Mouse (Mus musculus): ENCODE data around the gene Ddx46. TPM values are rescaled to one million over a fixed set of nuclear protein-coding genes. Genes with fewer than 3 reads are reported as not detected.
A peak's percentile ranks its signal among the peaks of the same experiment; 100 is the strongest.

Gene Ddx46
- polyA plus RNA-seq (2015; fragmentation: Nextera tagmentation; extraction: Ambion mirVana), result 31.3 and 33.5 TPM in 2 replicates

DNA sequence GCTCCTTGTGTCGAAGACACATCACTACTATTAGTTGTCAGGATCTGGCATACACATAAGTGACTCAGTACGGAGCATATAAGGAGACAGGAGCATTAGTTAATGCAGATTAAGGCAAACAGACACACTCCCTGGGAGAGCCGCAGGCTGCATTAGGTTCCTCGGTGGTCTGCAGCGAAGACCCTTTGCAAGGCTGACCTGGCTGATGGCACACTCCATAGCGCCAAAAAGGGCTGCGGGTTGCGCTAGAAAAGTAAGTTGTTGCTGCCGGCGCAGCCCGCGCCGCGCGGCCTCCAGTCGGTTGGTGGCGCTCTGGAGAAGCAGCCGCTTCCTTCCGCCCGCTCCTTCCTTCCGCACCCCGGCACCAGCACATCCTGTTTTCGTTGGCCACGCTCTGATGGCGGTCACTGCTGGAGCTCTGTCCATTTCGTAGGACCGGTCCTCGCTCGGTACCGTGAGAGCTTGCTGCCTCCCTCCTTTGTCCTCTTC is at the start of gene Ddx46:
TSS of gene Ddx46 (plus strand) at position 389 of the 489 bp plus-strand sequence.
- Histone ChIP-seq H3K9ac (replicated peaks) (peak within 1 kb of the TSS; percentile 92), H3K36me3 (peaks cover 52% of the 10 kb centered on the region), H3K27ac (peak within 1 kb of the TSS; percentile 58), H3K4me2 (replicated peaks) (peak within 1 kb of the TSS; percentile 90), H3K27me3 (no peaks in the 10 kb centered on the region), H3K4me1 (replicated peaks) (peaks cover 23% of the 10 kb centered on the region), H3K9me3 (no peaks in the 10 kb centered on the region), H3K4me3 (replicated peaks) (peak within 1 kb of the TSS; percentile 99)
- ATAC-seq, result peak; percentile 96
- WGBS, result 6% methylated on average over 30 of the region's 30 CpGs

DNA sequence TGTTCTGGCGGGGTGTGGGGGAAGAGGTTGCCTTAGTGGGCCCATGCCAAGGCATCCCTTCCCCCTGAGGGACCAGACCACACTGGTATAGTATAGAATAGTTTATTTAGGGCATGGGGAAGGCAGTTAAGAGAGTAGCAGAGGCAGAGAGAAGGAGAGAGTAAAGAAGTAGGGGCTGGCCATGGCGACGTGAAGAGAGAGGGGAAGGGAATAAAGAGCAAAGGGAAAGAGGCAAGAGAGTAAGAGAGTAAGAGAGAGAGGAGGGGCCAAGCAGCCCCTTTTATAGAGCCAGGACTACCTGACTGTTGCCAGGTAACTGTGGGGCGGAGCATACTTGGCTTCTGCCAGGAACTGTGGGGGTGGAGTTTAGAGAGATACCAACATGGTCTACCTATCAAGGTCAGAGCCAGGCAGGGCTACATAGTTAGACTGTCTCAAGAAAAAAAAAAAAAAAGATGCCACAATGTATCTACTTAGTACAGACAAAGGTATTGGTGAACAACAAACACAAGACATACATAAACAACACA is 42.8 kb upstream of the Ddx46 start:
- WGBS, result 72% methylated on average over 4 of the region's 4 CpGs
- Histone ChIP-seq H3K9me3 (no peaks in the 10 kb centered on the region), H3K27me3 (peaks cover 11% of the 10 kb centered on the region; the same call in 1 of the 2 replicates), H3K27ac (no peak overlapping the region), H3K9ac (replicated peaks) (no peak overlapping the region), H3K4me3 (replicated peaks) (no peak overlapping the region), H3K4me1 (replicated peaks) (peaks cover 13% of the 10 kb centered on the region), H3K4me2 (replicated peaks) (no peak overlapping the region), H3K36me3 (peaks cover 26% of the 10 kb centered on the region)
- ATAC-seq, result no peak

DNA sequence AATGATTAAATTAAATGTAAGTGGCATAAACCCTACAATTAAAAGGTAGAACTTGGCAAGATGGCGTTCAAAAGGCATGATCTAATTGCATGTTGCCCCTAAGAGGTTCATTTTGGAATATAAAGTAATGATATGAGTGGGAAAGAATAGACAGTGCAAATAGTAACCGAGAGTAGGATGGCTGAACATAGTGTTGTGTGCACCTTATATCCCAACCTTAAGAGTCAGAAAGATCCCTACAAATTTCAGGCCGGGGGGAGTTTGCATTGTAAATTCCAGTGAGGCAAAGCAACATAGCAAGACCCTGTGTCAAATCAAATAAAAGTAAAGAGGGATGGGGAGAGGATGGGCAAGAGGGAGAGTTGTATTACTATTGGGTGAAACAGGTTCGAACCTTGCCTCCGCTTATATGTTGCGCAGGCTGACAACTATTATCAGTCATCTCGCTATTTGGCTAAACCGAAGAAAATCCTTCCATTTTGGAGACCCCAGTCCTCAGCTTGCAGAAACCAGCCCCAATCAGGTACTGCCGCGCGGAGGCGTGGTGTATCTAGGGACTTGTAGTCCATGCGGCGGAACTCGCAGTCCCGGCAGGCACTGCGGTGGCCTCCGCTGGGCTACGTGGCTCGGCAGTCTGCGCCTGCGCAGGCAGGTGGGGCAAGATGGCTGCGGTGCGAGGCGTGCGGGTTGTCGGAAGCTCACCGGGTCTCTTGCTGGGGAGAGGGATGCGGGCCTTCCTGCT is 42.1 kb upstream of the Ddx46 start:
- Histone ChIP-seq H3K9me3 (no peaks in the 10 kb centered on the region), H3K4me1 (replicated peaks) (peaks cover 13% of the 10 kb centered on the region), H3K4me2 (replicated peaks) (peak overlapping the region; percentile 70), H3K27ac (peak overlapping the region; percentile 80), H3K4me3 (replicated peaks) (peak overlapping the region; percentile 86), H3K36me3 (peaks cover 32% of the 10 kb centered on the region), H3K27me3 (peaks cover 11% of the 10 kb centered on the region; the same call in 1 of the 2 replicates), H3K9ac (replicated peaks) (peak overlapping the region; percentile 84)
- peak; percentile 99 for ATAC-seq
- 5% methylated on average over 29 of the region's 29 CpGs for WGBS

DNA sequence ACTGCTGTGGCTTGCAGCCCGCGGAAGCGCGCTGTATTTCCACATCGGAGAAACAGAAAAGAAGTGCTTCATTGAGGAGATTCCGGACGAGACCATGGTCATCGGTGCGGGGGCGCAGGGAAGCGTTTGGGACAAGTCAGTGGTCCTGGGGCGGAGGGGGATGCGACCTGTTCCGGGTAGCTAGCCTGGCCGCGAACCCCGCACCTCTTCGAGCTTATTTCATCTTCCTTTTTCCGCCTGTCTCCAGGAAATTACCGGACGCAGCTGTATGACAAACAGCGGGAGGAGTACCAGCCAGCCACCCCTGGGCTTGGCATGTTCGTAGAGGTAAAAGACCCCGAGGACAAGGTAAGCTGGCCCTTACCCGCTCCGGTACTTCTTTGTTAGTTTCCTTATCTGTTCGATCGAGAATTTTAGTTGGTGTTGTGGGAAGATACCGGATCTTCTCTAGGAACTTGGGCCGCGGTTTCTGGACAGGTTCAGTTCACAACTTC is 41.5 kb upstream of the Ddx46 start:
- H3K4me3 ChIP-seq (replicated peaks), result peak overlapping the region; percentile 86
- H3K4me1 ChIP-seq (replicated peaks), result peaks cover 13% of the 10 kb centered on the region
- peak; percentile 78; the same call in 1 of the 2 replicates for ATAC-seq
- H3K27me3 ChIP-seq, result peaks cover 11% of the 10 kb centered on the region; the same call in 1 of the 2 replicates
- WGBS, result under 1% methylated on average over 31 of the region's 31 CpGs
- peaks cover 38% of the 10 kb centered on the region for H3K36me3 ChIP-seq
- H3K27ac ChIP-seq, result peak overlapping the region; percentile 67
- peak overlapping the region; percentile 84 for H3K9ac ChIP-seq (replicated peaks)
- peak overlapping the region; percentile 70 for H3K4me2 ChIP-seq (replicated peaks)
- H3K9me3 ChIP-seq, result no peaks in the 10 kb centered on the region

DNA sequence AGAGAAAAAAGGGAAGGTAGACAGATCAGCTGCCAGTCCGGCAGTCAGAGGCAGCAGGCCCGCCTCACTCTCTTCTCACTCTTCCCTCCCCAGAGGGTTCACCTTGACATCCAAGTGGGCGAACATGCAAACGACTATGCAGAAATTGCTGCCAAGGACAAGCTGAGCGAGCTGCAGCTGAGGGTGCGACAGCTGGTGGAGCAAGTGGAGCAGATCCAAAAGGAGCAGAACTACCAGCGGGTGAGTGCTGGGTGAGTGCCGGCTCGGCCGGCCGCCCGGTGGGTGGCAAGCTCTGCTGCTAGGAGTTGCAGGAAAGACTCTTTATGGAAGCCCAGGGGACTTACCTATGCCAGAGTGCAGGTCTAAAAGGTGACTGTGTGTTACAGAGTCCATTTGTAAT is 39.5 kb upstream of the Ddx46 start:
- WGBS, result 92% methylated on average over 12 of the region's 12 CpGs
- Histone ChIP-seq H3K9me3 (no peaks in the 10 kb centered on the region), H3K4me3 (replicated peaks) (no peak overlapping the region), H3K4me1 (replicated peaks) (peaks cover 22% of the 10 kb centered on the region), H3K9ac (replicated peaks) (no peak overlapping the region), H3K27me3 (peaks cover 9% of the 10 kb centered on the region; the same call in 1 of the 2 replicates), H3K27ac (no peak overlapping the region), H3K4me2 (replicated peaks) (no peak overlapping the region), H3K36me3 (peaks cover 41% of the 10 kb centered on the region)
- no peak for ATAC-seq

DNA sequence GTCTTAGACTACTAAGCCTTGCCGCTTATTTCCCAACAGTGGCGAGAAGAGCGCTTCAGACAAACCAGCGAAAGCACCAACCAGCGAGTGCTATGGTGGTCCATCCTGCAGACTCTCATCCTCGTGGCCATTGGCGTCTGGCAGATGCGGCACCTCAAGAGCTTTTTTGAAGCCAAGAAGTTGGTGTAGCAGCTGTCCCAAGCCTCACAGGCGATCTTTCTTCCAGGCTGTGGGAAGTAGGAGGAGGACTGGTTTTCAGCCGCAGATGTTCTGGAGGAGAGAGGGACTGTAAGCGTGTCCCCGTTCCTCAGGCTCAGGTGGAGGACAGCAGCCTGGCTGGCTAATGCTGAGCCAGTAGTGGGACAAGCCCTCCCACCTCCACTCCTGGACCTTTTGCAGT is 38.0 kb upstream of the Ddx46 start:
- Histone ChIP-seq H3K27me3 (peaks cover under 1% of the 10 kb centered on the region; the same call in 1 of the 2 replicates), H3K4me1 (replicated peaks) (peaks cover 33% of the 10 kb centered on the region), H3K27ac (no peak overlapping the region), H3K9ac (replicated peaks) (no peak overlapping the region), H3K4me2 (replicated peaks) (no peak overlapping the region), H3K9me3 (no peaks in the 10 kb centered on the region), H3K4me3 (replicated peaks) (no peak overlapping the region), H3K36me3 (peaks cover 41% of the 10 kb centered on the region)
- no peak for ATAC-seq
- 98% methylated on average over 12 of the region's 12 CpGs for WGBS

DNA sequence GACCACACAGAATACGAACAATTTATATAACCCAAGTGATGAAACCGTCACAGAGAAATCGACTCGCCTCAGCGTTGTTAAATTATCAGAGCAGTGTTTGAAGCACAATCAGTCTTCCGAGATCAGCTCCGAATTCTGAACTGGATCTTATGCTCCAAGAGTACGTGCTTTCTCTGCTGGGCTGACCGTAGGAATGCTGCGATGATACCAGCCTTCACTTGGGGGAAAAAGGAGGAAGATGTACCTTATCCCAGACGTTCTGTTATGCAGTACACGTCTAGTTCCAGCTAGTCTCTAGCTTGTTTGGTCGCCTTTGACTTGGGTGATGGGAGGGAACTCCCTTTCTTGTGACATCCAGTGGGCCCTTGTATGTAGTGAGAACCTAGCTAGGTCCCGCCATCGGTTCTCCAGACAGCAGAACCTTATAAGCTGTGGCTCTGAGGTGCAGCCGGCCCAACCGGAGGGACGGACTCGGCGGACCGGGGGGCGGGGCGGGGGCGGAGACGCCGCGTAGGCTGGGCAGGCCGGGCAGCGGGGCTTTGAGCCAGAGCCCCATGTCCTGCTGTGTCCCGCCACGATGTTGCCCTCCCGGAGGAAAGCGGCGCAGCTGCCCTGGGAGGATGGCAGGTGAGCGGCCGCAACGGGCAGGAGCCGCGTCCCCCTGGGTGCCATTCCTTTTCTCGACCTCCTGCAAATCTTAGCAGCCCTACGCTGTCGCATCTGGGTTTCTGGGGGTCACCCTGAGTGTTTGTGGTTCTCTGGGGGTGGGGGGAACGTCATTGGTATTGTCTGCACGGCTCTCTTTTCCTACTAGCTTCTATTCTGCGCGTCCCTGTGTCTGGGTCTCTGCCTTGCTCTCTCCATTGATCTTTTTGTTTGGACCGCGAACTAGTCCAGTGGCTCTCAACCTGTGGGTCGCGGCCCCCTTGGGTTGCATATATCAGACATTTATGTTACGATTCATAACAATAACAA is 35.0 kb upstream of the Ddx46 start, which contains the start of gene B4galt7:
TSS of gene B4galt7 (plus strand) at position 331 of the 975 bp plus-strand sequence.
- peak; percentile 88 for ATAC-seq
- 10% methylated on average over 51 of the region's 51 CpGs for WGBS
- Histone ChIP-seq H3K27ac (peak within 1 kb of the TSS; percentile 81), H3K27me3 (no peaks in the 10 kb centered on the region), H3K4me1 (replicated peaks) (peaks cover 27% of the 10 kb centered on the region), H3K4me3 (replicated peaks) (peak within 1 kb of the TSS; percentile 93), H3K9me3 (no peaks in the 10 kb centered on the region), H3K9ac (replicated peaks) (peak within 1 kb of the TSS; percentile 90), H3K4me2 (replicated peaks) (peak within 1 kb of the TSS; percentile 80), H3K36me3 (peaks cover 51% of the 10 kb centered on the region)

DNA sequence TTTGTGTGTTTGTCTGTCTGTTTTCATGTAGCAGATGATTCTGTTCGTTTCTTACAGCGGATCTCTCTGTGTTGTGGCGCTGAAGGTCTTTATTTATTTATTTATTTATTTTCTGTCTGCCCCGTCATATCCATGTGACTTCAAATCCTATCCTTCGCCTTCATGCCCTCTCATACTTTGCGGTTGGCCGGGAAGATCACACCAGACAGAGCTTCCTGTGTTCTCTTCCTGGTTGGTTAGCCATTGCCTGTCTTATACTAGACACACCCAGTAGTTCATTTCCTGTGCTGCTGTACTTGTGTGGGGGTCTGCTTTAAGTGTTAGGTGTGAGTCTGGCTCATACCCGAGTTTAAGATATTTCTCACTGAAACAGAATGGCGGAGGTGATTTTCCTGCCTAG is 34.2 kb upstream of the Ddx46 start:
- Histone ChIP-seq H3K36me3 (peaks cover 49% of the 10 kb centered on the region), H3K27ac (peak overlapping the region; percentile 81), H3K4me1 (replicated peaks) (peaks cover 27% of the 10 kb centered on the region), H3K4me3 (replicated peaks) (peak overlapping the region; percentile 93), H3K9me3 (no peaks in the 10 kb centered on the region), H3K4me2 (replicated peaks) (peak overlapping the region; percentile 80), H3K9ac (replicated peaks) (peak overlapping the region; percentile 90), H3K27me3 (no peaks in the 10 kb centered on the region)
- no peak for ATAC-seq
- WGBS, result 23% methylated on average over 9 of the region's 9 CpGs

DNA sequence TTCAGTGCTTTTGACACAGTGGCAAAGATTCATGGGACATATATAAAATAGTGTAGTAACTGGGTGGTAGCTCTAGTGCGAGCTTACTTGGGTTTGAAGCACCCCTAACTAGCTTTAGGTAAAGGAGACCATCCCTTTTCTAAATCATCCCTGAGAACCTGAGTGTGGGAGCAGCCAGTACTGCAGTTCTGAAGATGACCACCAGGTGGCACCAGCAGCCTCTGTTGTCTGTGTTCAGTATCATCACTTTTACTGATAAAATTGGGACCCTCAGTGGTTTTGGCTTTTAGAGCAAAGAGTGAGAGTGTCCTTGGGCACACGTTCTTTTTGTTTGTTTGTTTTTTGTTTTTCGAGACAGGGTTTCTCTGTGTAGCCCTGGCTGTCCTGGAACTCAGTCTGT is 33.2 kb upstream of the Ddx46 start:
- no peak for ATAC-seq

DNA sequence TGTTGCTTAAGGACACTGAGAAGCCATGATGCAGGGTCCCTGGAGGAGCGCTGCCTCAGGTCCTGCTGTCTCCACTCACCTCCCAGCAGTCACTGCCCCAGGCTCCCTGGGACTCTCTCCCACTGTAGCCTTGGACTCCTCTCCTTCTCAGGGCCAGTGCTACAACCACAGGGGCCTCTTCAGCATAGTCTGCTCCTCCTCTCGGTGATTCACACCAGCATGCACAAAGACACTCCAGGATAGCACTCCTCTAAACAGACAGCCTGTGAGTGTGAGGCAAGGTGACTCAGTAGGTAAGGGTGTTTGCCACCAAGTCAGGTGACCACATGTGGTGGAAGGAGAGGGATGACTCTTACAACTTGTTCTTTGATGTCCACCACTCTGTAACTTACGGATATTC is 30.2 kb upstream of the Ddx46 start:
- no peak overlapping the region for H3K4me3 ChIP-seq (replicated peaks)
- peaks cover 20% of the 10 kb centered on the region for H3K4me1 ChIP-seq (replicated peaks)
- no peak overlapping the region for H3K9ac ChIP-seq (replicated peaks)
- 90% methylated on average over 3 of the region's 3 CpGs for WGBS
- no peaks in the 10 kb centered on the region for H3K27me3 ChIP-seq
- H3K27ac ChIP-seq, result no peak overlapping the region
- H3K36me3 ChIP-seq, result peaks cover 60% of the 10 kb centered on the region
- no peak for ATAC-seq
- no peak overlapping the region for H3K4me2 ChIP-seq (replicated peaks)
- H3K9me3 ChIP-seq, result no peaks in the 10 kb centered on the region

More for the DNA sequence above, 33.2 kb upstream of the Ddx46 start:
- H3K4me2 ChIP-seq (replicated peaks), result peak overlapping the region; percentile 80
- H3K9me3 ChIP-seq, result no peaks in the 10 kb centered on the region
- peaks cover 27% of the 10 kb centered on the region for H3K4me1 ChIP-seq (replicated peaks)
- no peaks in the 10 kb centered on the region for H3K27me3 ChIP-seq
- peaks cover 49% of the 10 kb centered on the region for H3K36me3 ChIP-seq
- H3K4me3 ChIP-seq (replicated peaks), result no peak overlapping the region
- H3K9ac ChIP-seq (replicated peaks), result no peak overlapping the region
- WGBS, result 9% methylated on average over 3 of the region's 3 CpGs
- H3K27ac ChIP-seq, result no peak overlapping the region

DNA sequence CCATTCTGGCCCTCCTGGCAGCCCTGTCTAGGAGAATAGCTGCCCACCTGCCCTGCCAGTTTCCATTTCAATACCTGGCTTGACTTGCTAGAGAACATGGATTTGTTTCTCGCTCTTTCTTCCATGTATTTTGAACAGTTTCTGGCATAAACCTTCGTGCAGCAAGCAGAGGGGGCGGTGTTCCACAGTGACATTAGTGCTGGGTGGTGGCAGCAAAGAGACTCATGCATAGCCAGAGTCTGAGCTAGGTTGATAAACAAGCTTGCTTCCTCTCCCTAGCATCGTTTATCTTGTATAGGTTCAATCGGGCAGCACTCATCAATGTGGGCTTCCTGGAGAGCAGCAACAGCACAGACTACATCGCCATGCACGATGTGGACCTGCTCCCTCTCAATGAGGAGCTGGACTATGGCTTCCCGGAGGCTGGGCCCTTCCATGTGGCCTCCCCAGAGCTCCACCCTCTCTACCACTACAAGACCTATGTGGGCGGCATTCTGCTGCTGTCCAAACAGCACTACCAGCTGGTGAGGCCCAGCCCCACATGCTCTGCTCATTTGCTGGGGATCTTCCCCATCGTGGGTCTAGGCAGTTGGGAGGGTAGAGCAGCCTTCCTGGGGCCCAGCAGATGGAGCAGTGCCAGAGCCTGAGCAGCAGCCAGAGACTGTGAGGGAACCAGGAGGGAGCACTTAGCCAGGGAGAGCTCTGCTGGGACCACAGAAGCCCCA is 27.8 kb upstream of the Ddx46 start:
- no peak for ATAC-seq
- peaks cover 5% of the 10 kb centered on the region for H3K4me1 ChIP-seq (replicated peaks)
- H3K27ac ChIP-seq, result no peak overlapping the region
- no peak overlapping the region for H3K4me2 ChIP-seq (replicated peaks)
- H3K9me3 ChIP-seq, result no peaks in the 10 kb centered on the region
- H3K9ac ChIP-seq (replicated peaks), result no peak overlapping the region
- H3K36me3 ChIP-seq, result peaks cover 82% of the 10 kb centered on the region
- 87% methylated on average over 10 of the region's 10 CpGs for WGBS
- no peaks in the 10 kb centered on the region for H3K27me3 ChIP-seq
- no peak overlapping the region for H3K4me3 ChIP-seq (replicated peaks)

Measured in midbrain, embryonic 13.5 days (tissue).